Mouse (Mus musculus) heart, adult 2 months (tissue): Measurements from ENCODE around the gene Myh7b.

Experiments used
- CTCF ChIP-seq: fragments of 200-600 bp; IDR thresholded peaks from 2 replicates; pipeline ENCODE4 v1.8.1; 2022; ENCODE audit warnings: antibody characterized with exemption, mild to moderate bottlenecking, moderate library complexity
- EP300 ChIP-seq: fragments of 200-500 bp; IDR thresholded peaks from 2 replicates; pipeline ENCODE4 v1.6.1; 2011; ENCODE audit warnings: low read depth, low read length, control low read depth; ENCODE audit not compliant: insufficient read depth

GRCm38 (mm10) chr2:155628519-155628918, 17.5 kb downstream of the Myh7b start:
- TF ChIP-seq CTCF, result no peak
- TF ChIP-seq EP300, result no peak
